Mouse (Mus musculus) erythroblast, adult 5-6 weeks (primary cell): ENCODE results near the gene Wnt3a. TPM values are rescaled to one million over a fixed set of nuclear protein-coding genes. Genes with fewer than 3 reads are reported as not detected.

Experiments
- ATAC-seq: replicated peaks from 2 replicates; pipeline ENCODE4 v1.8.0; 2016; ENCODE audit warnings: moderate number of reproducible peaks, mild to moderate bottlenecking, moderate TSS enrichment, inconsistent platforms; ENCODE audit not compliant: poor library complexity, low FRiP score, severe bottlenecking
- total RNA-seq, 2 experiments: library from RNA; stranded (forward) in 1 of 2; stranded (reverse) in 1 of 2; fragments of 150-400 nt in 1 of 2; fragments of 200-764, 138-1000 nt in 1 of 2; gene quantifications; 2 replicates each; pipeline versions ENCODE4 v1.2.3 to v1.2.4; 2015 to 2017; ENCODE audit warnings: low replicate concordance in 2 of 2

Gene Wnt3a
- total RNA-seq (2015; ENCODE audit: low replicate concordance) (not detected in 2 replicates), total RNA-seq (2017; ENCODE audit: low replicate concordance) (0.42 TPM in 1 of 2 replicates, not detected in the other)

- no peak for ATAC-seq
These were observed at the start of gene Wnt3a for GRCm38 (mm10) chr11:59290702-59291303. TSS of gene Wnt3a (minus strand) at chr11:59290752.

- ATAC-seq: no peak
These were observed 48.2 kb upstream of the Wnt3a start for GRCm38 (mm10) chr11:59338736-59339120.

- ATAC-seq: no peak
These were observed 47.6 kb upstream of the Wnt3a start for GRCm38 (mm10) chr11:59337955-59338735.

GRCm38 (mm10) chr11:59336381-59336780 is 45.8 kb upstream of the Wnt3a start:
- ATAC-seq: no peak

- ATAC-seq: no peak
These were observed 45.4 kb upstream of the Wnt3a start for GRCm38 (mm10) chr11:59335942-59336341.

GRCm38 (mm10) chr11:59335150-59335549 is 44.6 kb upstream of the Wnt3a start:
- no peak for ATAC-seq

- no peak for ATAC-seq
These were observed 42.4 kb upstream of the Wnt3a start for GRCm38 (mm10) chr11:59332938-59333337.

GRCm38 (mm10) chr11:59331167-59331869 is 40.8 kb upstream of the Wnt3a start:
- no peak for ATAC-seq

GRCm38 (mm10) chr11:59330560-59330959 is 40.0 kb upstream of the Wnt3a start:
- peak; percentile 65 for ATAC-seq

GRCm38 (mm10) chr11:59329616-59330015 is 39.1 kb upstream of the Wnt3a start:
- no peak for ATAC-seq

- ATAC-seq: no peak
These were observed 37.1 kb upstream of the Wnt3a start for GRCm38 (mm10) chr11:59327625-59328024.

- no peak for ATAC-seq
These were observed 34.2 kb upstream of the Wnt3a start for GRCm38 (mm10) chr11:59324777-59325176.

GRCm38 (mm10) chr11:59322988-59323387 is 32.4 kb upstream of the Wnt3a start:
- no peak for ATAC-seq

GRCm38 (mm10) chr11:59316517-59316916 is 26.0 kb upstream of the Wnt3a start:
- no peak for ATAC-seq

GRCm38 (mm10) chr11:59313944-59314343 is 23.4 kb upstream of the Wnt3a start:
- ATAC-seq: no peak

GRCm38 (mm10) chr11:59313029-59313811 is 22.7 kb upstream of the Wnt3a start:
- no peak for ATAC-seq

GRCm38 (mm10) chr11:59312501-59312900 is 21.9 kb upstream of the Wnt3a start:
- ATAC-seq: no peak

- no peak for ATAC-seq
These were observed 21.5 kb upstream of the Wnt3a start for GRCm38 (mm10) chr11:59312060-59312459.

- ATAC-seq: no peak
These were observed 19.4 kb upstream of the Wnt3a start for GRCm38 (mm10) chr11:59309976-59310375.
